Mouse (Mus musculus) small intestine, adult 2 months (tissue): ENCODE data around the gene Osm.

Source experiments
- CTCF ChIP-seq: fragments of 200-500 bp; IDR thresholded peaks from 2 replicates; pipeline ENCODE4 v1.5.1; 2012; ENCODE audit warnings: low read depth, mild to moderate bottlenecking, control low read depth, inconsistent platforms, low read length, moderate library complexity, mixed read lengths; ENCODE audit not compliant: insufficient replicate concordance, insufficient read length; ENCODE audit errors: extremely low read depth
- POLR2A ChIP-seq: fragments of 200-500 bp; IDR thresholded peaks from 2 replicates; pipeline ENCODE4 v1.6.1; 2012; ENCODE audit warnings: low read depth, mild to moderate bottlenecking, control low read depth, inconsistent platforms, low read length, moderate library complexity

GRCm38 (mm10) chr11:4261969-4262368 is 25.7 kb downstream of the Osm start:
- TF ChIP-seq CTCF: no peak
- no peak for TF ChIP-seq POLR2A
